Mouse (Mus musculus) adrenal gland (tissue): ENCODE results near the gene 1700009N14Rik.

Source experiments
- intact Hi-C: fragments of 180-260 bp; cut with DNase I; formaldehyde crosslinking; loops from one replicate; pipeline ENCODE4 v1.15.1; 2025
- long read RNA-seq, 2 experiments: library from polyadenylated mRNA; unstranded; transcript quantifications; one replicate each; pipeline ENCODE4 v2.0.0; 2020; ENCODE audit warnings: borderline replicate concordance in 1 of 2; ENCODE audit not compliant: insufficient replicate concordance in 1 of 2

The 1700009N14Rik gene
- long read RNA-seq, experiment 1, result 0 reads
- long read RNA-seq, experiment 2, result 0 reads

GRCm38 (mm10) chr4:39450069-39450468, at the start of gene 1700009N14Rik:
TSS of gene 1700009N14Rik (plus strand) at chr4:39450295.
- intact Hi-C loops, result no loop called here

GRCm38 (mm10) chr4:39437870-39438367, 12.2 kb upstream of the 1700009N14Rik start:
- intact Hi-C loops, result no loop called here

DNA sequence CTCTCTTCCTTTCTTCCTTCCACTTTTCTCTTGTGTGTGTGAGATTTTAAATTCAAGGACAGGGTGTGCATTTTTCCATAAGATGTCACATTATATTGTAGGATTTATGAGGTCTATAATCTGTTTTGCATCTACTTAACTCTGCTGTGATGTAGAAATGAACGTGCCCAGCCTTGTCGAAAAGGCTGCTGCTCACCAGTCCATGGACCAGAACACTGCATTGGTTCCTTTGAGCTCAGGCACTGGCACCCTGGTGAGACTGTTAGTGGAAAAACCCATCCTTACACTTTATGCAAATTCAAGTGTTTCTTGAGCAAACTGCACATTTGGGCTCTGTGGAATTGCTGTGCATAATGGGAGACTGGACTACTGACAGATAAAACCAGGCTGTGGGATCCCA, 24.2 kb downstream of the 1700009N14Rik start:
- intact Hi-C loops, result no loop called here

GRCm38 (mm10) chr4:39486393-39486792, 36.3 kb downstream of the 1700009N14Rik start:
- intact Hi-C loops, result no loop called here

DNA sequence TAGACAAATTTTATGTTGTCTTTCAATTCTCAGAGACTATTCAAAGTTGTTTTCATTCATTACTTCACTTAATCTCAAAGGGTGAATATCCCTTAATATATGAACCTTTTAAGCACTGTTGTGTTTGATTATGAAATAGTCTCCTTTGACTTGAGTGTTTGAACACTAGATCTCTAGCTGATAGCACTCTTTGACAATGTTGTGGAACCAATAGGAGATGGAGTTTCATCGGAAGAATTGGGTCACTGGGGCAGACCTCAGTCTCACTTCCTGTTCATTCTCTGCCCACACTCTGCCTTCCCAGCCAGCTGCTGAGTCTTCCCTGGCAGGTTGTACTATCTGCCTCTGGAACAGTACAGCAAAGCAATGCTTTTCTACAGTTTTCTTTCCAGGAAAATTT, 43.5 kb downstream of the 1700009N14Rik start:
- intact Hi-C loops, result no loop called here

GRCm38 (mm10) chr4:39495875-39496274, 45.8 kb downstream of the 1700009N14Rik start:
- intact Hi-C loops, result no loop called here
